Mouse (Mus musculus) mammary gland, adult 2 months (tissue): ENCODE results near the gene Dnmt3c. TPM values are rescaled to one million over a fixed set of nuclear protein-coding genes. Genes with fewer than 3 reads are reported as not detected.

ENCODE experiments used
- polyA plus RNA-seq: library from polyadenylated mRNA; depleted of rRNA; stranded (reverse); fragments of >200 nt; gene quantifications from 2 replicates; pipeline ENCODE4 v1.2.3, GENCODE M21; 2012; ENCODE audit warnings: low replicate concordance; rRNA removed

The Dnmt3c gene
- not detected in 2 replicates for polyA plus RNA-seq

DNA sequence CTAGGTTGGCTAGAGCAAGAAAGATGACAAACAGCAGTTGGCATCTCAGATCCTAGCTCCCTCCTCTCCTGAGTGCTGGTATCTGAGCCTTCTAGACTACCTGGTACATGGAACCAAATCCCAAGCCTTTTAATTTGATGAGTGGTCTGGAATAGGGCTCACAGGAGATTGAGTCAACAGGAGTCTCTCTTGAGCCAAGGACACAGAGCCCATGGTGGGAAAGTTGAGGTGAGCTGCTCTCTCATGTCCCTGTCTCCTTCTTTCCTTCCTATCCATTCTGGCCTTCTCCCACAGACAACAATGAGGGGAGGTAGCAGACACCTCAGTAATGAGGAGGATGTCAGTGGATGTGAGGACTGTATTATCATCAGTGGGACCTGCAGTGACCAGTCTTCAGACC is at the start of gene Dnmt3c:
Dnmt3c (plus strand) TSS at position 301 of the 400 bp plus-strand sequence.

GRCm38 (mm10) chr2:153649298-153650013 is 47.0 kb upstream of the Dnmt3c start, which contains the start of gene Dnmt3b:
TSS of gene Dnmt3b (plus strand) at chr2:153649450.

GRCm38 (mm10) chr2:153740500-153741436 is 44.3 kb downstream of the Dnmt3c start, which contains the start of gene Mapre1:
TSS of gene Mapre1 (plus strand) at chr2:153741274.

Other genes with a start within 250 kb of the Dnmt3c start
- not detected in 2 replicates for gene 4930404H24Rik, start 203.9 kb upstream of the Dnmt3c start, polyA plus RNA-seq
- 8.7 and 8.9 TPM in 2 replicates for gene Nol4l, start 166.7 kb upstream of the Dnmt3c start, polyA plus RNA-seq
- 15.9 and 20.3 TPM in 2 replicates for gene Commd7, start 63.9 kb upstream of the Dnmt3c start, polyA plus RNA-seq
- 2.0 and 2.6 TPM in 2 replicates for gene Dnmt3b, start 47.2 kb upstream of the Dnmt3c start, polyA plus RNA-seq
- gene Mapre1, start 44.6 kb downstream of the Dnmt3c start, polyA plus RNA-seq: 6.0 and 12.2 TPM in 2 replicates
- 1.4 and 1.5 TPM in 2 replicates for gene Efcab8, start 83.3 kb downstream of the Dnmt3c start, polyA plus RNA-seq
- not detected in 2 replicates for gene Sun5, start 174.4 kb downstream of the Dnmt3c start, polyA plus RNA-seq
- gene Bpifb2, start 178.4 kb downstream of the Dnmt3c start, polyA plus RNA-seq: 2.2 and 4.9 TPM in 2 replicates
- gene Bpifb6, start 203.7 kb downstream of the Dnmt3c start, polyA plus RNA-seq: 0.31 and 0.83 TPM in 2 replicates
- 1.7 and 2.3 TPM in 2 replicates for gene Bpifb3, start 221.6 kb downstream of the Dnmt3c start, polyA plus RNA-seq
- gene Bpifb4, start 241.6 kb downstream of the Dnmt3c start, polyA plus RNA-seq: not detected in 2 replicates